Mouse (Mus musculus): ENCODE measurements around the gene Capn12. TPM values are rescaled to one million over a fixed set of nuclear protein-coding genes. Genes with fewer than 3 reads are reported as not detected.

Capn12 gene
- total RNA-seq (2022) = under 1 TPM in 3 of 4 experiments, not detected in 1; 0.12 to 0.16 (median 0.15) TPM

- no peak for DNase-seq
Measured at GRCm38 (mm10) chr7:28881199-28881598, at the start of gene Capn12. TSS of gene Capn12 (plus strand) at chr7:28881422.

- DNase-seq = no peak
Measured at GRCm38 (mm10) chr7:28832137-28832536, 49.1 kb upstream of the Capn12 start.

GRCm38 (mm10) chr7:28833723-28834347, 47.4 kb upstream of the Capn12 start, which contains the start of gene Lgals4:
TSS of gene Lgals4 (plus strand) at chr7:28833854.
- no peak for DNase-seq

GRCm38 (mm10) chr7:28836936-28837335, 44.3 kb upstream of the Capn12 start:
- no peak for DNase-seq

GRCm38 (mm10) chr7:28838331-28838730, 42.9 kb upstream of the Capn12 start:
- DNase-seq = no peak

GRCm38 (mm10) chr7:28847273-28847672, 33.9 kb upstream of the Capn12 start:
- DNase-seq = no peak

- no peak for DNase-seq
Measured at GRCm38 (mm10) chr7:28849700-28850236, 31.5 kb upstream of the Capn12 start.

- no peak for DNase-seq
Measured at GRCm38 (mm10) chr7:28850642-28851041, 30.6 kb upstream of the Capn12 start.

GRCm38 (mm10) chr7:28859953-28860352, 21.3 kb upstream of the Capn12 start:
- DNase-seq = no peak

GRCm38 (mm10) chr7:28860898-28861297, 20.3 kb upstream of the Capn12 start:
- no peak for DNase-seq

GRCm38 (mm10) chr7:28862817-28863499, 18.3 kb upstream of the Capn12 start:
- no peak for DNase-seq

GRCm38 (mm10) chr7:28863540-28863939, 17.7 kb upstream of the Capn12 start, which contains the start of gene Lgals7:
TSS of gene Lgals7 (plus strand) at chr7:28863853.
- no peak for DNase-seq

- DNase-seq = no peak
Measured at GRCm38 (mm10) chr7:28864288-28864750, 16.9 kb upstream of the Capn12 start.

- peak; percentile 77 for DNase-seq
Measured at GRCm38 (mm10) chr7:28865481-28866300, 15.5 kb upstream of the Capn12 start.

GRCm38 (mm10) chr7:28866769-28867507, 14.3 kb upstream of the Capn12 start:
- no peak for DNase-seq

GRCm38 (mm10) chr7:28867508-28868340, 13.5 kb upstream of the Capn12 start:
- peak; percentile 62 for DNase-seq

GRCm38 (mm10) chr7:28870901-28871664, 10.1 kb upstream of the Capn12 start:
- DNase-seq = no peak

GRCm38 (mm10) chr7:28874565-28874964, 6.7 kb upstream of the Capn12 start:
- no peak for DNase-seq

GRCm38 (mm10) chr7:28876099-28876498, 5.1 kb upstream of the Capn12 start:
- DNase-seq = no peak

GRCm38 (mm10) chr7:28877155-28877554, 4.1 kb upstream of the Capn12 start:
- no peak for DNase-seq

Data from adrenal gland, adult 8-10 months (tissue).